Mouse (Mus musculus): ENCODE data around the gene Sdhaf1.

DNA sequence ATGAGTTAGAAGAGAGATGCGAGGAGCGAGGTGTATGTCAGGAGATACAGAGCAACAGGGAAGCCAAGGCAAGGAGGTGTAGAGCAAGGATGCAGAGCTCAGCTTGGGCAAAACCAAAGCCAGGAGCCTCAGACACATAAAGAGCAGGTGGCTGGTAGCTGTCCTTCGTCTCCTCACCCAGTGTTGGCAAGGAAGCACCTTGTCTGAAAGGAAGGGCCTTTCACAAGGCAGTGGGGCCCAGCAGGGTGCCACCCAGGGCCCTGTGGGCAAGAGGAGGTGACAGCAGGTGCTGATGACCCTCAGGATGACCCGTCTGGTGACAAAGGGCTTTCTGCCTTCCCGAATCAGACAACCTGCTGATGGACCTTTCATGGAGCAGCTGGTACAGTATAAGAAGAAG lies 10.9 kb upstream of the Sdhaf1 start:
- TF ChIP-seq CTCF (IDR thresholded peaks at IDR 0.05; ENCODE audit: control insufficient read depth, insufficient read depth, insufficient replicate concordance, low read depth, low read length) (no peak), POLR2A (IDR thresholded peaks at IDR 0.05; ENCODE audit: control insufficient read depth, low read depth, low read length) (no peak)
